Mouse (Mus musculus): ENCODE results near the gene Rmdn2. TPM values are rescaled to one million over a fixed set of nuclear protein-coding genes. Genes with fewer than 3 reads are reported as not detected.

Gene Rmdn2
- total RNA-seq, 2 experiments from 2014 or later, result 6.7 to 6.9 TPM

GRCm38 (mm10) chr17:79610163-79610755 is 1.4 kb upstream of the Rmdn2 start:
- intact Hi-C loops (cut with DNase I; ENCODE audit: low total_unique reads), result no loop called here
- DNase-seq, result no peak

GRCm38 (mm10) chr17:79614691-79615588 is 3.3 kb downstream of the Rmdn2 start:
- intact Hi-C loops (cut with DNase I; ENCODE audit: low total_unique reads), result no loop called here
- DNase-seq, result peak; percentile 77

- no peak for DNase-seq
- intact Hi-C loops (cut with DNase I; ENCODE audit: low total_unique reads), result no loop called here
Observed at GRCm38 (mm10) chr17:79615897-79616296, 4.2 kb downstream of the Rmdn2 start.

GRCm38 (mm10) chr17:79616621-79617020 is 5.0 kb downstream of the Rmdn2 start:
- DNase-seq, result no peak
- intact Hi-C loops (cut with DNase I; ENCODE audit: low total_unique reads), result no loop called here

GRCm38 (mm10) chr17:79618455-79618854 is 6.8 kb downstream of the Rmdn2 start:
- DNase-seq, result no peak
- intact Hi-C loops (cut with DNase I; ENCODE audit: low total_unique reads), result no loop called here

- intact Hi-C loops (cut with DNase I; ENCODE audit: low total_unique reads), result no loop called here
- DNase-seq, result no peak
Observed at GRCm38 (mm10) chr17:79618984-79619383, 7.3 kb downstream of the Rmdn2 start.

DNA sequence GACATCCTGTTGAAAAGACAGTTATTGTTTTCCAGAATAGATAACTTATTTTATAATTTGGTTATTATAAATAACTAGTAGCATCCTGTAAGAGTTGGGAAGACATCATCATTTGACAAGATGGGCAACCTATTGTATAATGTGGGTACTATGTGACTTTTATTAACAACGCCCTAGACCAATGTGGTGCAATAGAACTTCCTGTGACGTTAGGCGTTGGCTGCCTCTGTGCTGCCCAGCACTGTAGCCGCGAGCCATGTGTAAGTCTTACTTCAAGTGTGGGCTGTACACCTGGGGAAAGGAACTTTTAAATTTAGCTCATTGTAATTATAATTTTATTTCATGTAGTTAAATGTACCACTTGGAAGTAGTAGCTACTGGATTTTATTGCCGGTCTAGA is 10.4 kb downstream of the Rmdn2 start:
- intact Hi-C loops (cut with DNase I; ENCODE audit: low total_unique reads), result no loop called here
- no peak for DNase-seq

DNA sequence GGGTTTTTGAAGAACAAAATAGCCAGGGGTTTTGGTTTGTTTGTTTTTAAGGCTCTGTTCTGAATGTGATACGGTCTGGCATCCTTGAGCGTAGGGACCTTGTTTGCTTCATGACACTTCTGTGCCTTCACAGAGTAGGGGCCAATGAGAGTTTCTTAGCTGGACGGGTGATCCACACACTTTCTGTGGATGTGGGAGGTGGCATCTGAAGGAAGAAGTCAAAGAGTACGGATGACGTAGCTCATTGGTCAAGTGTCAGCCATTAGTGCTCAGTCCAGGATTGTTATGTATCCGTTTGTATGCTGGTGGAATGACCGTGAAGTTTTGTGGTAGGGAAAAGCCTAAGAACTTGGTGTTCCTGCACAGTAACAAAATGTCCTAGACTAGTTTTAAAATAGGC is 10.9 kb downstream of the Rmdn2 start:
- intact Hi-C loops (cut with DNase I; ENCODE audit: low total_unique reads), result no loop called here
- DNase-seq, result no peak

GRCm38 (mm10) chr17:79623841-79624240 is 12.2 kb downstream of the Rmdn2 start:
- intact Hi-C loops (cut with DNase I; ENCODE audit: low total_unique reads), result no loop called here
- no peak for DNase-seq

GRCm38 (mm10) chr17:79626241-79626816 is 14.7 kb downstream of the Rmdn2 start:
- DNase-seq, result no peak
- intact Hi-C loops (cut with DNase I; ENCODE audit: low total_unique reads), result no loop called here

- no peak for DNase-seq
- intact Hi-C loops (cut with DNase I; ENCODE audit: low total_unique reads), result no loop called here
Observed at GRCm38 (mm10) chr17:79649893-79650292, 38.2 kb downstream of the Rmdn2 start.

DNA sequence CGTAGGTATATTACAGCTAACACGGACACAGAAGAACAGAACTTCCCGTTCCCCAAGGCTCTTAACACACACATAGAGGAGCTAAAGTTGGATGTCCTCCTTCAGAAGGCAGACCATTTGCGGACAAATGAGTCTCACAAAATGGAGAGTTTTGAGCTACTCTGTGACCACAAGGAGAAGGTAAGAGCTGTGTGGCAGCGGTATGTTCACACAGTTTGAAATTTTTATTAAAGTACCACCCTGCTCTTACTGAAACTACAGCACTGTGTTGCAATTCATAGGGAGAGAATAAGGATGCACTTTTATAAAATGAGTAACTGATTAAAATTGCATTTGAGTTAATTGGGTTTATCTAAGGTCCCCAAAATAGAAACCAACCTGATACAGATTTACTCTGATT is 38.6 kb downstream of the Rmdn2 start:
- no peak for DNase-seq
- intact Hi-C loops (cut with DNase I; ENCODE audit: low total_unique reads), result no loop called here

- no peak for DNase-seq
- intact Hi-C loops (cut with DNase I; ENCODE audit: low total_unique reads), result no loop called here
Observed at GRCm38 (mm10) chr17:79653171-79653570, 41.5 kb downstream of the Rmdn2 start.

DNA sequence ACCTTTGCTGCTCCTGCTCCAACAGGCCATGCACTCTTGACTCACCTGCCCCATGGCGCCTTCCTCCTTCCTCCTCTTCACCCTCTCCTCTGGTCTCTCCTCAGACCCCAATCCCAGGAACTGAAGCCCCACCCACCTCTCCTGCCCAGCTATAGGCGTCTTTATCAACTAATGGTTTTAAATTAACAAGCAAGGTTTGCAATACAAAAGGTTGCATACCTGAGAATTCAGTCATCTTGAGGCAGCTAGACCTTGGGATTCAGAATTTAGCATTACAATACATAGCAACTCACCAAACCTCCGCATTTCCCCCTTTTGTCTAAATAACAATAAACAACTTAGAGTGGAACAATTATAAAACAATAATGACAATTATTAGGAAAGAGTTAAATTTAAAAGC is 42.5 kb downstream of the Rmdn2 start:
- intact Hi-C loops (cut with DNase I; ENCODE audit: low total_unique reads), result no loop called here
- no peak for DNase-seq

- intact Hi-C loops (cut with DNase I; ENCODE audit: low total_unique reads), result no loop called here
- DNase-seq, result no peak
Observed at GRCm38 (mm10) chr17:79657785-79658184, 46.1 kb downstream of the Rmdn2 start.

DNA sequence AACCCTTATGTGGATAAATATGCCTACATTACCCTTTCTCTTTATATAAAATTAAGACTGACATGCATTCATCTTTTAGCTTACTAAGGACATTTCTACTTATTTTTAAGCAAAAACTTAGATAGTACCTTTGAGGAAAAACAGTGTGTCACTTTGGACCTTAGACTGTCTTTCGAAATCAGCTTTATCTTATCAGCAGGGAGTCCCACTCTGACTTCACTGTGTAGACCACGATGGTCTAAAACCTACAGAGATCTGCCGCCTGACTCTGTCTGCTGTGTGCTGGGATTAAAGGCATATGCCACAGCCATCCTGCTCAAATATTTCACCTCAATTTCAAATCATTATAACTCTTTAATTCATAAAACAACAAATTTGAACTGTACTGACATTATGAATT is 46.8 kb downstream of the Rmdn2 start:
- intact Hi-C loops (cut with DNase I; ENCODE audit: low total_unique reads), result no loop called here
- DNase-seq, result no peak

- intact Hi-C loops (cut with DNase I; ENCODE audit: low total_unique reads), result no loop called here
- DNase-seq, result no peak
Observed at GRCm38 (mm10) chr17:79658863-79659262, 47.2 kb downstream of the Rmdn2 start.

- peak; percentile 59 for DNase-seq
- intact Hi-C loops (cut with DNase I; ENCODE audit: low total_unique reads), result loop anchor here (5.0 to 10.0 kb wide), 2 partner anchors 53 to 181 kb away; partner anchors contain the start of gene Cyp1b1
Observed at GRCm38 (mm10) chr17:79661387-79661786, 49.7 kb downstream of the Rmdn2 start.

DNA sequence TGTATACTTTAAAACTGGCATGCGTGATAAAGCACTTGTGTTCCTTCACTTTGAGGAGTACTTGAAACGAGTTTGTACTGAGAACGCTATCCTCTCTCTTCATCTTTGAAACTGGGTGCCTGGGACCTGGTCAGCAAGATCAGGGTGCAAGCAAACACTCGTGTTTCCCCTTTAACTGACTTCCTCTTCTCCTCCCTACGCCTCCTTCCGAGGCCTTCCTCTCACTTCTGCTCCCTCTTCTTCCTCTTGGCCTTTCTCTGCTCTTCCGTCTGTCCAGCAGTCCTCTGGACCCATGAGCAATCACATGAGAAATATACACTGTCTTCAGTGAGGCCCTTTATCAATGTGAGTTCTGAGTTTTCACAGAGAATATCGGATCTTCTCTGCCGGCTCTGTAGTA is 50.2 kb downstream of the Rmdn2 start:
- DNase-seq, result no peak

GRCm38 (mm10) chr17:79663393-79664105 is 51.9 kb downstream of the Rmdn2 start:
- intact Hi-C loops (cut with DNase I; ENCODE audit: low total_unique reads), result loop anchor here (5.0 to 10.0 kb wide), 2 partner anchors 51 to 179 kb away; partner anchors contain the start of gene Cyp1b1
- no peak for DNase-seq

More for the DNA sequence above, 50.2 kb downstream of the Rmdn2 start:
- intact Hi-C loops (cut with DNase I; ENCODE audit: low total_unique reads), result loop anchor here (5.0 to 10.0 kb wide), 2 partner anchors 53 to 180 kb away; partner anchors contain the start of gene Cyp1b1

Data from gastrocnemius, postnatal 14 days (tissue).